Mouse (Mus musculus) G1E (cell line): ENCODE data around the gene Cep70.

Experiments used
- CTCF ChIP-seq: IDR thresholded peaks from 2 replicates; pipeline ENCODE4 v1.5.1; 2012; ENCODE audit warnings: low read depth, low read length, inconsistent platforms, mixed read lengths
- TAL1 ChIP-seq: conservative IDR thresholded peaks from 2 replicates; pipeline ENCODE4 v1.6.1; 2012; ENCODE audit warnings: low read depth, low read length, inconsistent platforms, mixed read lengths

- TF ChIP-seq CTCF, result no peak
- no peak for TF ChIP-seq TAL1
Measured at GRCm38 (mm10) chr9:99243895-99244293, 727 bp downstream of the Cep70 start.
